Mouse (Mus musculus) forebrain, embryonic 16.5 days (tissue): ENCODE measurements at regions not wholly inside any gene's neighbourhood (a gene's known extent, or its start where the extent isn't known, plus 50 kb on each side); places are given as distances from the start of the nearest gene placed in this dataset.
"Not testable (repeated sequence)": the region's sequence is repeated elsewhere in the genome, so short reads cannot be mapped to it uniquely, and the experiment has no call there.

Experiments used
- ATAC-seq: fragments of 200-750 bp; cut with Nextera tagmentation; 2 replicates; pipeline ENCODE4 v1.8.0; 2017; ENCODE audit warnings: mild to moderate bottlenecking, moderate library complexity
- H3K27ac ChIP-seq: fragments of 300-500 bp; sonication (generic); 2 replicates; pipeline ENCODE4 v1.5.1; 2014; ENCODE audit warnings: low read length, control low read depth
- H3K27me3 ChIP-seq: fragments of 300-500 bp; sonication (generic); replicated peaks from 2 replicates; pipeline ENCODE4 v1.6.1; 2014; ENCODE audit warnings: low read length; ENCODE audit not compliant: control insufficient read depth, insufficient read depth
- H3K36me3 ChIP-seq: fragments of 300-500 bp; sonication (generic); 2 replicates; pipeline ENCODE4 v1.6.1; 2014; ENCODE audit not compliant: control insufficient read depth, insufficient read depth
- H3K4me1 ChIP-seq: fragments of 300-500 bp; sonication (generic); replicated peaks from 2 replicates; pipeline ENCODE4 v1.6.1; 2014; ENCODE audit warnings: low read length; ENCODE audit not compliant: control insufficient read depth, insufficient read depth
- H3K4me2 ChIP-seq: fragments of 300-500 bp; sonication (generic); 2 replicates; pipeline ENCODE4 v1.6.1; 2014; ENCODE audit warnings: mild to moderate bottlenecking, low read length, control low read depth
- H3K4me3 ChIP-seq: fragments of 300-500 bp; sonication (generic); replicated peaks from 2 replicates; pipeline ENCODE4 v1.5.1; 2014; ENCODE audit warnings: mild to moderate bottlenecking, low read length, control low read depth
- H3K9ac ChIP-seq: fragments of 300-500 bp; sonication (generic); replicated peaks from 2 replicates; pipeline ENCODE4 v1.6.1; 2014; ENCODE audit warnings: low read depth, low read length, control low read depth
- H3K9me3 ChIP-seq: fragments of 300-500 bp; sonication (generic); 2 replicates; pipeline ENCODE4 v1.6.1; 2016; ENCODE audit warnings: low read length; ENCODE audit not compliant: control insufficient read depth
- WGBS: fragments of 180-500 bp; shearing (Covaris S2); extraction: QIAGEN DNeasy Blood & Tissue Kit; methylation state at CpG from one replicate; pipeline ENCODE4 v1.1.7; 2014; 5-methylcytosine and 5-hydroxymethylcytosine counted together

DNA sequence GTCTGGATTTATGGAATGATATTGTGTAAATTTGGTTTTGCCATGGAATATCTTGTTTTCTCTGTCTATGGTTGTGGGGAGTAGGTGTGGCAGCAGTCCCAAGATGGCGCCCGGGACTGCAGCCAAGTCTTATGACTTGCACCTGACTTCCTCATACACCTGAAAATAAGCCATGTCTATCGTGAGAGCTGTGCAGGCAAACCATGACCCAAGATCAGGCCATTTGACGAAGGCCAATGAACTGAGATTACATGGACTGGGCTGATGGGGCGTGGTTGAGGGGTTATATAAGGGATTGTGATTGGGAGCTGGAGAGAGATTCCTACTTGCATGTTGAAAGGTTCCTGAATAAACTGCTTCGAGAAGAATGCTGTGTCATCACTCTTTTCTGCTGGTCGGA, 139.5 kb downstream of the Slc6a15 start:
- not testable (repeated sequence) for H3K4me2 ChIP-seq, H3K4me1 ChIP-seq, H3K27ac ChIP-seq, H3K9me3 ChIP-seq, H3K27me3 ChIP-seq, H3K4me3 ChIP-seq, H3K36me3 ChIP-seq, H3K9ac ChIP-seq, ATAC-seq
- WGBS, result 91% methylated on average over 7 of the region's 7 CpGs

DNA sequence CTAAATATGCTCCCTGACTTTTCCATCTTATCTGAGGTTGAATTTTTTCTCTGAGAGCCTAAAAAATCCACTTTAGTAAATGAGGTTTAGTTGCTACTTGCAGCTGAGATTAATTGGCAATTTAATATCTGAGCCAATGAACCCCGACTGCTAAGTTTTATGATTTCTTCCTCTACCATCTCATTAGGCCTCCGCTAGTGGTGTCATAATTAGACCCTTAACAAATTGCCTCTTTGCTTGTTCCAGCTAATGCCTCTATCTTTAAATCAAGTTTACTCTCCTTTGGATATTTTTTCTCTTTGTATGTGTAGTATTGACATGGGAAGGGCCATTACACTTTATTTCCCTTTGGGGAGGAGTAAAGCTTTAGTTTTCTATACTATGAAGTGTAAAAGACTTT, 176.9 kb downstream of the Slc6a15 start:
- WGBS, result 54% methylated on average over 2 of the region's 2 CpGs
- Histone ChIP-seq H3K4me1 (no peaks in the 10 kb centered on the region), H3K9ac (no peak overlapping the region), H3K4me2 (no peak overlapping the region), H3K27ac (no peak overlapping the region), H3K4me3 (no peak overlapping the region), H3K27me3 (no peaks in the 10 kb centered on the region), H3K9me3 (no peaks in the 10 kb centered on the region), H3K36me3 (no peaks in the 10 kb centered on the region)
- ATAC-seq, result no peak

DNA sequence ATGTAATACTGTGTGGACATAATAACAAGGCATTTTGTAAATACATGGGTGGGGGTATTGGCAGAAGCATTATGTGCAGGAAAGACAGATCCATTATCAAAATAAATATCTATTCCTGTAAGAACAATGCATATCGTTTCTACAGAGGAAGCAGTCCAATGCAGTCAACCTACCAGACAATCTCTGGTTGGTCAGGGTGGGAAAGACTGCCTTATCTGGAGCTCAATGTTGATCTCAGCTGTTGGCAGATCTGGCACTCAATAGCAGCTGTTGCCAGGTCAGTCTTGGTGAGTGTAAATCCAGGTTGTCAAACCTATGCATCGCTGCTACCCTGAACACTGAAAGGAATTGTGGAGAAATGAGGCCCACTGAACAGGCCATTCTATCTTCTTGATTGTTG, 181.9 kb downstream of the Slc6a15 start:
- Histone ChIP-seq H3K36me3 (no peaks in the 10 kb centered on the region), H3K4me1 (no peaks in the 10 kb centered on the region), H3K27me3 (no peaks in the 10 kb centered on the region), H3K9ac (no peak overlapping the region), H3K9me3 (no peaks in the 10 kb centered on the region), H3K4me2 (no peak overlapping the region), H3K4me3 (no peak overlapping the region), H3K27ac (no peak overlapping the region)
- 92% methylated on average over 2 of the region's 2 CpGs for WGBS
- ATAC-seq, result no peak

DNA sequence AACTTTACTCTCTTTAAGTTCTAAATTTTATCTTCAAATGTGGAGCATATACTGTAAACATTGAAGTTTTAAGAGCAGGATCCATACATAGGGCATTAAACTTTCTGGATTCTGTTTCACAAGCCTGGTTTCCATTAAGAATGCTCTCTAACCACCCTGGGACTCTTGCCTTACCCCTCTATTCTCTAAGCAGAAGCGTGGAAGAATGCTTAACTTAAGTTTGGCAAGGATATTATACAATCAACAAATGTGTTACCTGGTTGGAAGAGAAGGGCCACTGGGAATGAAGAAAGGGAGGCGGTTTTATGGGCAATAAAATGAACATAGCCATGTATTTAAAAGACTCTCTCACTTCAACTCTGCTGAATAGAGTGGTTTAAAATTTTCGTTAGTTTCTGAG, 217.5 kb downstream of the Slc6a15 start:
- H3K9me3 ChIP-seq, result no peaks in the 10 kb centered on the region
- no peak overlapping the region for H3K27ac ChIP-seq
- H3K4me3 ChIP-seq, result no peak overlapping the region
- 75% methylated on average over 3 of the region's 3 CpGs for WGBS
- H3K4me2 ChIP-seq, result no peak overlapping the region
- H3K4me1 ChIP-seq, result no peaks in the 10 kb centered on the region
- H3K9ac ChIP-seq, result no peak overlapping the region
- ATAC-seq, result no peak
- no peaks in the 10 kb centered on the region for H3K27me3 ChIP-seq
- no peaks in the 10 kb centered on the region for H3K36me3 ChIP-seq

DNA sequence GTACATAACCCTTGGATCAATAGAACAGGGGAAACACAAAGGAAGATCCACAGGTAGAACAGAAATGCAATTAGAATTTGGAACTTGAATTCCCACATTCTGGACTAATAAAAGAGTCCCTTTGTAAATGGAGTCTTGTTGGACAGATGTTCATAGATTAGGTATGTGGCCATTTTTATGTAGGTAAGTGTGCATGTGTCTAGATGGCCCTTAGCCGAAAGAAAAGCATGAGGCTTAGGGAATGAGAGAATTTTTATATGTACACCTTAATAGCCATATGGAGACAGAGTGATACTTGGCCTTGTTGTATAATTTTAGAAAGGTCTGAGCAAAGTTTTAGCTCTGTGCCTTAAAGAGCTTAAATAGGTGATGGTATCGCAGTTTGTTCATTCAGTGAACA, 217.9 kb downstream of the Slc6a15 start:
- Histone ChIP-seq H3K4me3 (no peak overlapping the region), H3K4me1 (no peaks in the 10 kb centered on the region), H3K27me3 (no peaks in the 10 kb centered on the region), H3K36me3 (no peaks in the 10 kb centered on the region), H3K9ac (no peak overlapping the region), H3K27ac (no peak overlapping the region), H3K4me2 (no peak overlapping the region), H3K9me3 (no peaks in the 10 kb centered on the region)
- 94% methylated on average over 2 of the region's 2 CpGs for WGBS
- ATAC-seq, result no peak

DNA sequence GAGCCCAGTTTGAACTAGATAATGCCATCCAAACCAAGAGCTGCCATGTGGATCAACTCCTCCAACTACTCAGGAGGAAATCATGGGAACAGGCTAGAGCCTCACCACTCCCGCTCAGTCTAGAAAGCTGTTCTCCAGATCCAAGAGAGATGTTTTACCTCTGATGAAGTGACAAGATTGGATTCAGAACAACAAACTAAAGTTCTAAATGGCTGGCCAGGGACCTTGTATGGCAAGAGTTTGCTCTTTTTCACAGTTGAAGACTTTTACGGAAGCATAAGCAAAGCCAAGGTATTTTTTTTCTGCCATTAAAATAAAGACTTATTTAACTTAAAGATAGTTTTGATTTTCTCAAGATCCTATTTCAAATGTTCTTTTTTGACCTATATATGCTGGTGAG, 224.4 kb downstream of the Slc6a15 start:
- H3K9me3 ChIP-seq, result no peaks in the 10 kb centered on the region
- WGBS, result 95% methylated on average over 2 of the region's 2 CpGs
- no peaks in the 10 kb centered on the region for H3K27me3 ChIP-seq
- no peak overlapping the region for H3K9ac ChIP-seq
- no peak for ATAC-seq
- no peaks in the 10 kb centered on the region for H3K4me1 ChIP-seq
- H3K27ac ChIP-seq, result no peak overlapping the region
- H3K36me3 ChIP-seq, result no peaks in the 10 kb centered on the region
- H3K4me3 ChIP-seq, result no peak overlapping the region
- H3K4me2 ChIP-seq, result no peak overlapping the region

DNA sequence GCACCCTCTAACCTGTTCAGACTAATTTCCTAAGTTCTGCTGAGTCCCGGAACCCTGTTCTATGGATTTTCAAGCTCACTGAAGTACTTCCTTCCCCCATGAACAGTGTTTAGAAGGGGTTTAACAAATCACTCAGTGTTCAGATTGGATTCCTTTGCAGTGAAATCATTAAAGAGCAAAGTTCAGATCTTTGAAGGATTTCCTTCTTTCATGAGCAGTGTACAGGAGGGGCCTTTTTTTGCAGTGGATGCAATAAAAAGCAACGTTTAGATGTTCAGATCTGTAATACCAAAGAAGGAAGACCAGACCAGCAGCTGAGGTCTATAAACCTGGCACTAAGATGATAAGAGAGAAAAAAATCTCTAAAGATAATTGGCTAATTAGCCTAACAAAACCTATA, 273.6 kb downstream of the Slc6a15 start:
- Histone ChIP-seq H3K27me3 (no peaks in the 10 kb centered on the region), H3K36me3 (no peaks in the 10 kb centered on the region), H3K9me3 (no peaks in the 10 kb centered on the region), H3K4me3 (no peak overlapping the region), H3K27ac (no peak overlapping the region), H3K4me2 (no peak overlapping the region), H3K4me1 (no peaks in the 10 kb centered on the region), H3K9ac (no peak overlapping the region)
- WGBS, result 62% methylated on average over 2 of the region's 2 CpGs
- no peak for ATAC-seq

DNA sequence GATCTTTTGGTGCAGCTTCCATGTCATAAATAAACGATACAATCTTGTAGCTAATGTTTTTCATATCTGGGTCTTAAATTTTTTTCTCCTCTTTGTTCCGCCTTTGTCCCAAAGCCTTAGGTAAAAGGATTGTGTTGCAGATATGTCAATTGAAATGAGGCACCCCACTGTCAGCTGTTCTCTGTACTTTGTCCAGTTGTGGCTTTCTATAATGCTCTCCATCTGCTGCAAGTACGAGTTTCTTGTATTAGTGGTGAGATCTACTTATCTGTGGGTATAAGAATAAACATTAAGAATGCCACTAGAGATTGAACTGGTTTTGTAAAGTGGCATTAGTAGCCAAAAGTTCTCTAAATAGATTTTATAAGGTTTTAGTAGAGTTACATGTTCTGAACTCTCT, 282.3 kb downstream of the Slc6a15 start:
- Histone ChIP-seq H3K4me2 (no peak overlapping the region), H3K27me3 (no peaks in the 10 kb centered on the region), H3K9ac (no peak overlapping the region), H3K36me3 (no peaks in the 10 kb centered on the region), H3K4me3 (no peak overlapping the region), H3K4me1 (no peaks in the 10 kb centered on the region), H3K9me3 (no peaks in the 10 kb centered on the region), H3K27ac (no peak overlapping the region)
- 74% methylated on average over 3 of the region's 3 CpGs for WGBS
- ATAC-seq, result no peak

DNA sequence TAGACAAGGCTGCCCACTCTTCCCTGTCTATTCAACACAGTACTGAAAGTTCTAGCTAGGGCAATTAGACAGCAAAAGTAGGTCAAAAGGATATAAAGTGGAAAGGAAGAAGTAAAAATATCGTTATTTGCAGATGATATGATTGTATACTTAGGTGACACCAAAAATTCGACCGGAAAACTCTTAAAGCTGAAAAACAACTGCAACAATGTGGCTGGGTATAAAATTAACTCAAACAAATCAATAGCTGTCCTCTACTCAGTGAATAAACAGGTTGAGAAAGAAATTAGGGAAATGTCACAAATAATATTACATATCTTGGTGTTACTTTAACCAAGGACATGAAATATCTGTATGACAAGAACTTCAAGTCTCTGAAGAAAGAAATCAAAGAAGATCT, 305.5 kb downstream of the Slc6a15 start:
- Histone ChIP-seq H3K4me3 (no peak overlapping the region), H3K27me3 (no peaks in the 10 kb centered on the region), H3K9me3 (no peaks in the 10 kb centered on the region), H3K4me1 (no peaks in the 10 kb centered on the region), H3K4me2 (no peak overlapping the region), H3K9ac (no peak overlapping the region), H3K36me3 (no peaks in the 10 kb centered on the region), H3K27ac (no peak overlapping the region)
- no peak for ATAC-seq
- WGBS, result 84% methylated on average over 3 of the region's 3 CpGs

DNA sequence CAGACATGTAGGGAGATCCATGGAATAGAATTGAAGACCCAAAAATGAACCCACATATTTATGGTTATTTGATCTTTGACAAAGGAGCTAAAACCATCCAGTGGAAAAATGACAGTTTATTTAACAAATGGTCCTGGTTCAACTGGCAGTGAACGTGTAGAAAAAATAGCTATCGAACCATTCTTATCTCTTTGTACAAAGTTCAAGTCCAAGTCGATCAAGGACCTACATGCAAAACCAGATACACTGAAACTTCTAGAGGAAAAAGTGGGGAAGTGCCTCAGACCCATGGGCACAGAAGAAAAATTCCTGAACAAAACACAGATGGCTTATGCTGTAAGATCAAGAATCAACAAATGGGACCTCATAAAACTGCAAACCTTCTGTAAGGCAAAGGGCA, 306.2 kb downstream of the Slc6a15 start:
- Histone ChIP-seq H3K36me3 (no peaks in the 10 kb centered on the region), H3K9ac (no peak overlapping the region), H3K9me3 (no peaks in the 10 kb centered on the region), H3K4me2 (no peak overlapping the region), H3K4me1 (no peaks in the 10 kb centered on the region), H3K27ac (no peak overlapping the region), H3K4me3 (no peak overlapping the region), H3K27me3 (no peaks in the 10 kb centered on the region)
- no peak for ATAC-seq
- WGBS, result 90% methylated on average over 3 of the region's 3 CpGs
